Mouse (Mus musculus) forebrain, embryonic 13.5 days (tissue): ENCODE data around the gene Iqsec1. TPM values are rescaled to one million over a fixed set of nuclear protein-coding genes. Genes with fewer than 3 reads are reported as not detected.

Experiments
- ATAC-seq: fragments of 200-750 bp; cut with Nextera tagmentation; 2 replicates; pipeline ENCODE4 v1.8.0; 2017
- H3K27ac ChIP-seq: fragments of 300-500 bp; sonication (generic); 2 replicates; pipeline ENCODE4 v1.5.1; 2015; ENCODE audit warnings: inconsistent platforms, mild to moderate bottlenecking, moderate library complexity
- H3K27me3 ChIP-seq: fragments of 300-500 bp; sonication (generic); 2 replicates; pipeline ENCODE4 v1.6.1; 2015; ENCODE audit warnings: mild to moderate bottlenecking, inconsistent platforms
- H3K36me3 ChIP-seq: fragments of 300-500 bp; sonication (generic); 2 replicates; pipeline ENCODE4 v1.6.1; 2015; ENCODE audit warnings: mild to moderate bottlenecking, inconsistent platforms; ENCODE audit not compliant: poor library complexity, severe bottlenecking
- H3K4me1 ChIP-seq: fragments of 300-500 bp; sonication (generic); 2 replicates; pipeline ENCODE4 v1.6.1; 2015; ENCODE audit warnings: inconsistent platforms
- H3K4me2 ChIP-seq: fragments of 300-500 bp; sonication (generic); 2 replicates; pipeline ENCODE4 v1.6.1; 2015; ENCODE audit warnings: inconsistent platforms, mild to moderate bottlenecking, moderate library complexity
- H3K4me3 ChIP-seq: fragments of 300-500 bp; sonication (generic); 2 replicates; pipeline ENCODE4 v1.5.1; 2015; ENCODE audit warnings: mild to moderate bottlenecking, inconsistent platforms
- H3K9ac ChIP-seq: fragments of 300-500 bp; sonication (generic); 2 replicates; pipeline ENCODE4 v1.6.1; 2015; ENCODE audit warnings: mild to moderate bottlenecking, inconsistent platforms
- H3K9me3 ChIP-seq: fragments of 300-500 bp; sonication (generic); replicated peaks from 2 replicates; pipeline ENCODE4 v1.6.1; 2016; ENCODE audit warnings: inconsistent platforms
- WGBS: fragments of 180-500 bp; shearing (Covaris S2); methylation state at CpG from one replicate; pipeline ENCODE4 v1.1.7; 2015; 5-methylcytosine and 5-hydroxymethylcytosine counted together
- polyA plus RNA-seq: library from polyadenylated mRNA; unstranded; fragments of >200 nt; fragmentation: Nextera tagmentation; extraction: Ambion mirVana; gene quantifications from 2 replicates; pipeline ENCODE4 v1.2.1, GENCODE M21; 2015

Iqsec1 gene
- polyA plus RNA-seq, 1 experiment from 2014 or later = 10.0 TPM

GRCm38 (mm10) chr6:90808544-90808943 is 179.9 kb downstream of the Iqsec1 start:
- ATAC-seq = no peak; the same call in 1 of the 2 replicates
- H3K4me3 ChIP-seq = no peak overlapping the region
- H3K9me3 ChIP-seq = no peaks in the 10 kb centered on the region
- 11% methylated on average over 5 of the region's 5 CpGs for WGBS
- H3K4me1 ChIP-seq = peaks cover 54% of the 10 kb centered on the region
- H3K9ac ChIP-seq = peak overlapping the region; percentile 23
- peak overlapping the region; percentile 0; the same call in 1 of the 2 replicates for H3K27ac ChIP-seq
- peak overlapping the region; percentile 64 for H3K4me2 ChIP-seq
- no peaks in the 10 kb centered on the region for H3K27me3 ChIP-seq
- H3K36me3 ChIP-seq = no peaks in the 10 kb centered on the region

GRCm38 (mm10) chr6:90808134-90808533 is 180.4 kb downstream of the Iqsec1 start:
- H3K4me3 ChIP-seq = no peak overlapping the region

GRCm38 (mm10) chr6:90807581-90807980 is 180.9 kb downstream of the Iqsec1 start:
- 54% methylated on average over 2 of the region's 2 CpGs for WGBS

More at GRCm38 (mm10) chr6:90808134-90808533, 180.4 kb downstream of the Iqsec1 start:
- Histone ChIP-seq H3K36me3 (no peaks in the 10 kb centered on the region), H3K9me3 (no peaks in the 10 kb centered on the region), H3K9ac (peak overlapping the region; percentile 23; the same call in 1 of the 2 replicates), H3K4me2 (peak overlapping the region; percentile 64), H3K27ac (no peak overlapping the region), H3K27me3 (no peaks in the 10 kb centered on the region), H3K4me1 (peaks cover 54% of the 10 kb centered on the region)
- ATAC-seq = no peak
- 46% methylated on average over 3 of the region's 3 CpGs for WGBS

GRCm38 (mm10) chr6:90806743-90807142 is 181.7 kb downstream of the Iqsec1 start:
- WGBS = 65% methylated on average over 1 of the region's 1 CpGs
- H3K27me3 ChIP-seq = no peaks in the 10 kb centered on the region
- no peak overlapping the region for H3K9ac ChIP-seq
- ATAC-seq = no peak
- no peak overlapping the region for H3K4me2 ChIP-seq
- H3K4me3 ChIP-seq = no peak overlapping the region
- H3K36me3 ChIP-seq = no peaks in the 10 kb centered on the region
- H3K4me1 ChIP-seq = peaks cover 65% of the 10 kb centered on the region
- no peaks in the 10 kb centered on the region for H3K9me3 ChIP-seq
- no peak overlapping the region for H3K27ac ChIP-seq

More at GRCm38 (mm10) chr6:90807581-90807980, 180.9 kb downstream of the Iqsec1 start:
- H3K9me3 ChIP-seq = no peaks in the 10 kb centered on the region
- no peak overlapping the region for H3K4me3 ChIP-seq
- H3K27me3 ChIP-seq = no peaks in the 10 kb centered on the region
- H3K9ac ChIP-seq = no peak overlapping the region; the same call in 1 of the 2 replicates
- H3K4me1 ChIP-seq = peaks cover 58% of the 10 kb centered on the region
- H3K4me2 ChIP-seq = no peak overlapping the region; the same call in 1 of the 2 replicates
- ATAC-seq = no peak
- no peak overlapping the region for H3K27ac ChIP-seq
- no peaks in the 10 kb centered on the region for H3K36me3 ChIP-seq

- no peak overlapping the region for H3K9ac ChIP-seq
- no peak for ATAC-seq
- no peak overlapping the region for H3K27ac ChIP-seq
- WGBS = 75% methylated on average over 2 of the region's 2 CpGs
- H3K4me3 ChIP-seq = no peak overlapping the region
- no peaks in the 10 kb centered on the region for H3K9me3 ChIP-seq
- H3K4me1 ChIP-seq = peaks cover 49% of the 10 kb centered on the region
- H3K27me3 ChIP-seq = no peaks in the 10 kb centered on the region
- no peak overlapping the region for H3K4me2 ChIP-seq
- H3K36me3 ChIP-seq = no peaks in the 10 kb centered on the region
These were observed 183.4 kb downstream of the Iqsec1 start for GRCm38 (mm10) chr6:90805101-90805500.

- ATAC-seq = no peak
- peaks cover 44% of the 10 kb centered on the region for H3K4me1 ChIP-seq
- H3K4me3 ChIP-seq = no peak overlapping the region
These were observed 183.8 kb downstream of the Iqsec1 start for GRCm38 (mm10) chr6:90804646-90805045.

GRCm38 (mm10) chr6:90802604-90803003 is 185.9 kb downstream of the Iqsec1 start:
- H3K27me3 ChIP-seq = no peaks in the 10 kb centered on the region
- H3K9ac ChIP-seq = no peak overlapping the region
- H3K4me3 ChIP-seq = no peak overlapping the region
- H3K36me3 ChIP-seq = no peaks in the 10 kb centered on the region
- ATAC-seq = no peak
- H3K9me3 ChIP-seq = no peaks in the 10 kb centered on the region
- peaks cover 24% of the 10 kb centered on the region for H3K4me1 ChIP-seq
- H3K27ac ChIP-seq = no peak overlapping the region
- no peak overlapping the region for H3K4me2 ChIP-seq
- WGBS = 72% methylated on average over 8 of the region's 8 CpGs

More at GRCm38 (mm10) chr6:90804646-90805045, 183.8 kb downstream of the Iqsec1 start:
- no peaks in the 10 kb centered on the region for H3K9me3 ChIP-seq
- no peaks in the 10 kb centered on the region for H3K36me3 ChIP-seq
- H3K9ac ChIP-seq = no peak overlapping the region
- H3K27me3 ChIP-seq = no peaks in the 10 kb centered on the region
- H3K27ac ChIP-seq = no peak overlapping the region
- H3K4me2 ChIP-seq = no peak overlapping the region

- ATAC-seq = no peak
- H3K4me1 ChIP-seq = peaks cover 18% of the 10 kb centered on the region
- H3K36me3 ChIP-seq = no peaks in the 10 kb centered on the region
- no peak overlapping the region for H3K27ac ChIP-seq
- H3K9me3 ChIP-seq = no peaks in the 10 kb centered on the region
- H3K27me3 ChIP-seq = no peaks in the 10 kb centered on the region
- no peak overlapping the region for H3K4me2 ChIP-seq
- 68% methylated on average over 3 of the region's 3 CpGs for WGBS
- no peak overlapping the region for H3K4me3 ChIP-seq
- H3K9ac ChIP-seq = no peak overlapping the region
These were observed 186.4 kb downstream of the Iqsec1 start for GRCm38 (mm10) chr6:90802058-90802457.

- Histone ChIP-seq H3K27me3 (no peaks in the 10 kb centered on the region), H3K36me3 (no peaks in the 10 kb centered on the region), H3K9me3 (no peaks in the 10 kb centered on the region), H3K27ac (no peak overlapping the region), H3K4me2 (no peak overlapping the region), H3K4me1 (peaks cover 11% of the 10 kb centered on the region), H3K4me3 (no peak overlapping the region), H3K9ac (no peak overlapping the region)
- 91% methylated on average over 2 of the region's 2 CpGs for WGBS
- ATAC-seq = no peak
These were observed 187.7 kb downstream of the Iqsec1 start for GRCm38 (mm10) chr6:90800825-90801224.

- Histone ChIP-seq H3K4me1 (peaks cover 11% of the 10 kb centered on the region), H3K4me2 (no peak overlapping the region), H3K9me3 (no peaks in the 10 kb centered on the region), H3K27ac (no peak overlapping the region), H3K27me3 (no peaks in the 10 kb centered on the region), H3K4me3 (no peak overlapping the region), H3K9ac (no peak overlapping the region), H3K36me3 (no peaks in the 10 kb centered on the region)
- 92% methylated on average over 1 of the region's 1 CpGs for WGBS
- ATAC-seq = no peak
These were observed 189.4 kb downstream of the Iqsec1 start for GRCm38 (mm10) chr6:90799116-90799515.

- H3K9ac ChIP-seq = no peak overlapping the region
- H3K27me3 ChIP-seq = no peaks in the 10 kb centered on the region
- H3K36me3 ChIP-seq = no peaks in the 10 kb centered on the region
- H3K9me3 ChIP-seq = no peaks in the 10 kb centered on the region
- H3K4me3 ChIP-seq = no peak overlapping the region
- no peak overlapping the region for H3K27ac ChIP-seq
- no peak overlapping the region for H3K4me2 ChIP-seq
- no peak for ATAC-seq
- peaks cover 11% of the 10 kb centered on the region for H3K4me1 ChIP-seq
These were observed 190.3 kb downstream of the Iqsec1 start for GRCm38 (mm10) chr6:90798201-90798600.

- Histone ChIP-seq H3K9ac (no peak overlapping the region), H3K27me3 (0 out of 2 replicates have a peak, but pooled peaks cover 2% of the 10 kb centered on the region), H3K4me2 (no peak overlapping the region), H3K36me3 (no peaks in the 10 kb centered on the region), H3K27ac (no peak overlapping the region), H3K4me1 (peaks cover 2% of the 10 kb centered on the region; the same call in 1 of the 2 replicates), H3K4me3 (no peak overlapping the region), H3K9me3 (no peaks in the 10 kb centered on the region)
- 88% methylated on average over 2 of the region's 2 CpGs for WGBS
- ATAC-seq = no peak
These were observed 191.4 kb downstream of the Iqsec1 start for GRCm38 (mm10) chr6:90796902-90797596.

GRCm38 (mm10) chr6:90790901-90791300 is 197.6 kb downstream of the Iqsec1 start:
- Histone ChIP-seq H3K9ac (no peak overlapping the region), H3K9me3 (no peaks in the 10 kb centered on the region), H3K4me3 (no peak overlapping the region), H3K4me2 (no peak overlapping the region), H3K27ac (no peak overlapping the region), H3K4me1 (peaks cover 18% of the 10 kb centered on the region), H3K36me3 (no peaks in the 10 kb centered on the region), H3K27me3 (0 out of 2 replicates have a peak, but pooled peaks cover 2% of the 10 kb centered on the region)
- ATAC-seq = no peak
